Mouse (Mus musculus) bone marrow macrophage, adult 2 months (primary cell): ENCODE results near the gene Tomm40l. TPM values are rescaled to one million over a fixed set of nuclear protein-coding genes. Genes with fewer than 3 reads are reported as not detected.

Experiments
- H3K27ac ChIP-seq: 2 replicates; pipeline ENCODE4 v1.5.1; 2012; ENCODE audit warnings: low read depth, low read length; ENCODE audit not compliant: insufficient read depth
- H3K4me1 ChIP-seq: 2 replicates; pipeline ENCODE4 v1.6.1; 2012; ENCODE audit warnings: low read length; ENCODE audit not compliant: control insufficient read depth, insufficient read depth
- H3K4me3 ChIP-seq: 2 replicates; pipeline ENCODE4 v1.5.1; 2012; ENCODE audit warnings: mild to moderate bottlenecking, low read length, moderate library complexity; ENCODE audit not compliant: insufficient read depth
- CTCF ChIP-seq: IDR thresholded peaks from 2 replicates; pipeline ENCODE4 v1.5.1; 2012; ENCODE audit warnings: low read depth, mild to moderate bottlenecking, low read length, moderate library complexity
- POLR2A ChIP-seq: IDR thresholded peaks from 2 replicates; pipeline ENCODE4 v1.6.1; 2012; ENCODE audit warnings: mild to moderate bottlenecking, low read depth, low read length, borderline replicate concordance
- polyA plus RNA-seq: library from polyadenylated mRNA; stranded (reverse); fragments of >200 nt; gene quantifications from 2 replicates; pipeline ENCODE4 v1.2.4, GENCODE M21; 2012; ENCODE audit not compliant: missing spikeins, insufficient read depth, insufficient read length

The Tomm40l gene
- polyA plus RNA-seq, 1 experiment: 25.8 TPM

- H3K27ac ChIP-seq: no peak overlapping the region
- no peak overlapping the region for H3K4me3 ChIP-seq
- TF ChIP-seq POLR2A (no peak), CTCF (no peak)
- peaks cover 6% of the 10 kb centered on the region for H3K4me1 ChIP-seq
Observed at GRCm38 (mm10) chr1:171240911-171241310, 18.6 kb upstream of the Tomm40l start.

DNA sequence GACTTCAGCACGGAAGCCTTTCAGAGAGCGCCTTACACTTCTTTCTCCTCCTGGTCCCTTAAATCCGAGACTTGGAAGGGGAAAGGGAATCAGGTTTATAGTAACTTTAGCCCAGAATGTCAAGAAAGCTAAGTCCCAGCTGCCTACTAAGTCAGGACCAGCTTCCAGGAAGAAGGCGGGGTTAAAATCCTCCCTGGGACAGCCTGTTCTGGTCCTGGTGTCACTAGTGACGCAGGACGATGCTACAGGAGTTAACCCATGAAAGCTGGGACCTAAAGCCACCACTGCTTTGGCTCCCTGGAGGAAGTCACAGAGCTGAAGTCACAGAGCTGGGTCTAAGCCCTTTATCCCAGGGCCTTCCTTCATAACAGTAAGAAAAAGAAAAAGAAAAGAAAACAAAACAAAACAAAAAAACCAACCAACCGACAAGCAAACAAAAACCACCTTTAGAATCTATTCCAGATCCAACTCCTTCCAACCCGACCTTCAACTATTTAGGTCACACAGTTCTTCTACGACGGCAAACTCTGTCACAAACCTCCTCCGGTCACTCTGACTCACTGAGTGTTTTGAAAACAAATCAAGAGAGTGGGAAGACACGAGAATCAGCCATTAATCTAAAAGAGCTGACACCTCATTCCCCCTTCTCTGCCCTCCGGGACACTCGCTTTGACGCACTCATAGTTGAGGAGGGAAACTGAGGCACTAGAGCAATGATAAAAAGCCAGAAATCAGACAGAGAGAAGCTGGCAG lies 17.9 kb upstream of the Tomm40l start:
- Histone ChIP-seq H3K27ac (no peak overlapping the region), H3K4me3 (no peak overlapping the region), H3K4me1 (peaks cover 13% of the 10 kb centered on the region)
- no peak for TF ChIP-seq POLR2A
- TF ChIP-seq CTCF: no peak

GRCm38 (mm10) chr1:171238463-171238862 lies 16.1 kb upstream of the Tomm40l start:
- no peak overlapping the region for H3K27ac ChIP-seq
- TF ChIP-seq POLR2A (no peak), CTCF (peak; percentile 76)
- no peak overlapping the region for H3K4me3 ChIP-seq
- H3K4me1 ChIP-seq: peaks cover 17% of the 10 kb centered on the region

DNA sequence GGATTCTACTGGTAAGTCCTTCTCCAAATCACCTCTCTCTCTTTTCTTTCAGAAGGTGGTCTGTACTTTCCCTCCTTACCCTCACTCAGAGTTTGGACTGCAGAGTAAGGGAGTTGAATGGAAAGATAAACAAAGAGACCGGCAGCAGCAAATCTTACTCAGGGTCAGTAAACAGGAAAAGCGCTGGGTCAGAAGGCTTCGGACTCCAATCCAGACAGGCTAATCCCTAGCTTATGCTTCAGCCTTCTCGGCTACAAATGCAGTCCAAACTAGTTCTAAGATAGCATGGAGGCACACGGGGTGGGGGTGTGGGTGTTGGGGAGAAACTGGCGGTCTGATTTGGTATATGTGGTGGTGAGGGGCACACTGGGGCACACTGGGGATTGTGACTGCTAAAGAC lies 15.1 kb upstream of the Tomm40l start:
- TF ChIP-seq CTCF: no peak
- TF ChIP-seq POLR2A: no peak
- Histone ChIP-seq H3K4me3 (no peak overlapping the region), H3K27ac (no peak overlapping the region), H3K4me1 (peaks cover 17% of the 10 kb centered on the region)

DNA sequence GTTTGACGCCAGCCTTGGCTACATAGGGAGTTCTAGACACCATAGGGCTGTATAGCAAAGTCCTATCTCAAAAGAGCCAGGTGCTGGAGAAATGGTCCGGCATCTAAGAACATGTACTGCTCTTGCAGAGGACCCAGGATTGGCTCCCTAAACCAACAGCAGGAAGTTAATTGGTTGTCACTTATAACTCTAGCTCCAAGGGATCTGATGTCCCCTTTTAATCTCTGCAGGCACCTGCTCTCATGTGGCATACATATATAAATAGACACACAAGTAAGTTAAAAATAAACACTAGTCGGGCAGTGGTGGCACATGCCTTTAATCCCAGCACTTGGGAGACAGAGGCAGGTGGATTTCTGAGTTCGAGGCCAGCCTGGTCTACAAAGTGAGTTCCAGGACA lies 13.5 kb upstream of the Tomm40l start:
- TF ChIP-seq CTCF: no peak
- no peak for TF ChIP-seq POLR2A

DNA sequence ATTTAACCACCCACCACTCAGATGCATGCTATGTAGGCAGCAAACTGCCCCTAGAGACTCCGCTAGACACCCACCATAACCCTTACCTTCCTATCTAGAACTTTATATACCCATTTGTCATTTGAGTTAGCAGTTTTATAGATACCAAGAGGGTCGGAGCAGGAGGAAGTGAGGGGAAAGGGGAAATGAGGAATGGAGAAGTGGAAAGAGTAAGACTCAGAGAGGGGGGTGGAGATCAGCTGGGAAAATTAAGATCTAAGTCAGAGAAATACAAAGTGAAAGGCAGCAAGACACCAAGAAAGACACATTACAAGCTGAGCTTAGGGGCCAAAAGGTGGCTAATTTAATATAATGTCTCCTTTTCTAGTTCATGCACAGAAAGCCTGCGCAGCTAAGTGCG lies 12.2 kb upstream of the Tomm40l start:
- H3K27ac ChIP-seq: peak overlapping the region; percentile 98
- TF ChIP-seq POLR2A: no peak
- no peak for TF ChIP-seq CTCF
- peaks cover 30% of the 10 kb centered on the region for H3K4me1 ChIP-seq
- H3K4me3 ChIP-seq: peak overlapping the region; percentile 77

More for the DNA sequence above, 13.5 kb upstream of the Tomm40l start:
- Histone ChIP-seq H3K27ac (peak overlapping the region; percentile 98), H3K4me1 (peaks cover 18% of the 10 kb centered on the region), H3K4me3 (no peak overlapping the region)

DNA sequence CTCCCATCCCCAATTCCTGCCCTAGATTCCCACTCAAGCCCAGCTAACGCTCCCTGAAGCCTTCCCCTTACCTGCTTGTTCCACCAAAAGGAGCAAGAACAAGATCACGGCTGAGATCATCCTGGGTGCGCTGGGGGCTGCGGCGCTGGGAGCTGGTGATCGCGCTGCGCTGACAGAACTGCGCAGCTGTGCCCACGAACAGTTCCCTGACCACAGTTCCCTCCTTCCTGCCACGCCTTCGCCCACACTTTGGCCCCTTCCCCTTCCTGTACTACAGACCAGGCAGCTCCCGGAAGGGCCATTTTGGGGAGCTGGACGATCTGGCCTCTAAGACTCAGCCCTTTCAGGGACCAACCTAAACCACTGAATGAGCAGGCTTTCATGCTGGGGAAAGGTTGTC lies 11.8 kb upstream of the Tomm40l start, which contains the start of gene Fcer1g:
Fcer1g (minus strand) TSS at position 240 of the 400 bp plus-strand sequence.
- TF ChIP-seq CTCF (no peak), POLR2A (no peak)
- Histone ChIP-seq H3K4me1 (peaks cover 30% of the 10 kb centered on the region), H3K27ac (peak within 1 kb of the TSS; percentile 98), H3K4me3 (peak within 1 kb of the TSS; percentile 77)

- Histone ChIP-seq H3K4me1 (peaks cover 33% of the 10 kb centered on the region), H3K27ac (peak overlapping the region; percentile 98), H3K4me3 (peak overlapping the region; percentile 77)
Observed at GRCm38 (mm10) chr1:171232800-171233730, 10.8 kb upstream of the Tomm40l start.

GRCm38 (mm10) chr1:171232348-171232747 lies 10.0 kb upstream of the Tomm40l start:
- Histone ChIP-seq H3K4me3 (peak overlapping the region; percentile 77), H3K27ac (peak overlapping the region; percentile 98), H3K4me1 (peaks cover 40% of the 10 kb centered on the region)
- no peak for TF ChIP-seq CTCF

More at GRCm38 (mm10) chr1:171232800-171233730, 10.8 kb upstream of the Tomm40l start:
- no peak for TF ChIP-seq POLR2A
- no peak for TF ChIP-seq CTCF

- H3K4me3 ChIP-seq: peak overlapping the region; percentile 77
- H3K4me1 ChIP-seq: peaks cover 45% of the 10 kb centered on the region
- peak overlapping the region; percentile 98 for H3K27ac ChIP-seq
- TF ChIP-seq POLR2A (no peak), CTCF (no peak)
Observed at GRCm38 (mm10) chr1:171231844-171232243, 9.5 kb upstream of the Tomm40l start.
